Mouse (Mus musculus) CH12.LX (cell line): Measurements from ENCODE around the gene Aire. TPM values are rescaled to one million over a fixed set of nuclear protein-coding genes. Genes with fewer than 3 reads are reported as not detected.

Experiments used
- DNase-seq: peaks from one replicate; pipeline ENCODE4 v3.0.0-alpha.2; 2013; ENCODE audit errors: extremely low read depth
- H3K27ac ChIP-seq: 2 replicates; pipeline ENCODE4 v1.5.1; 2012; ENCODE audit warnings: low read depth, mild to moderate bottlenecking, control low read depth, moderate library complexity; ENCODE audit not compliant: insufficient read depth
- H3K27me3 ChIP-seq: replicated peaks from 2 replicates; pipeline ENCODE3; 2012; ENCODE audit warnings: inconsistent platforms
- H3K36me3 ChIP-seq, 2 experiments: replicated peaks in 1 of 2; 2 replicates each; pipeline versions ENCODE3 to v1.6.1; 2012; ENCODE audit warnings: inconsistent platforms in 1 of 2, low read length in 1 of 2, mild to moderate bottlenecking in 1 of 2, mixed read lengths in 1 of 2, moderate library complexity in 1 of 2; ENCODE audit not compliant: control insufficient read depth in 1 of 2, insufficient read depth in 1 of 2
- H3K4me1 ChIP-seq, 2 experiments: 2 replicates each; pipeline ENCODE4 v1.6.1; 2012; ENCODE audit warnings: inconsistent platforms in 1 of 2, moderate library complexity in 1 of 2; ENCODE audit not compliant: insufficient read depth in 2 of 2, control insufficient read depth in 1 of 2
- H3K4me2 ChIP-seq: 2 replicates; pipeline ENCODE4 v1.6.1; 2012; ENCODE audit warnings: low read depth, mild to moderate bottlenecking, control low read depth; ENCODE audit not compliant: poor library complexity, insufficient read depth, severe bottlenecking
- H3K4me3 ChIP-seq, 3 experiments: fragments of 150-350 bp in 1 of 3; sonication (generic) in 1 of 3; replicated peaks in 1 of 3; 2 replicates each; pipeline versions ENCODE3 to v1.5.1; 2011 to 2012; ENCODE audit warnings: low read depth in 2 of 3, low read length in 2 of 3, mild to moderate bottlenecking in 2 of 3, moderate library complexity in 2 of 3, control low read depth in 1 of 3, improper control_type of control experiment in 1 of 3, inconsistent platforms in 1 of 3, mixed read lengths in 1 of 3; ENCODE audit not compliant: poor library complexity in 1 of 3
- H3K79me2 ChIP-seq: replicated peaks from 2 replicates; pipeline ENCODE4 v1.6.1; 2012; ENCODE audit warnings: mild to moderate bottlenecking, moderate library complexity; ENCODE audit not compliant: control insufficient read depth, poor library complexity, insufficient read depth, severe bottlenecking; ENCODE audit errors: extremely low read depth
- H3K9ac ChIP-seq: 2 replicates; pipeline ENCODE4 v1.6.1; 2012; ENCODE audit warnings: low read depth, mild to moderate bottlenecking, control low read depth, moderate library complexity; ENCODE audit not compliant: insufficient read depth
- H3K9me3 ChIP-seq: replicated peaks from 2 replicates; pipeline ENCODE3; 2012; ENCODE audit warnings: low read length, inconsistent platforms, mixed read lengths
- BHLHE40 ChIP-seq: IDR thresholded peaks from 2 replicates; pipeline ENCODE4 v1.6.1; 2011; ENCODE audit warnings: mild to moderate bottlenecking, low read depth, low read length, improper control_type of control experiment
- CHD2 ChIP-seq: IDR thresholded peaks from 2 replicates; pipeline ENCODE4 v1.6.1; 2011; ENCODE audit warnings: low read length, improper control_type of control experiment
- ELF1 ChIP-seq: IDR thresholded peaks from 2 replicates; pipeline ENCODE4 v1.6.1; 2014; ENCODE audit warnings: low read depth, mild to moderate bottlenecking, inconsistent platforms, low read length, improper control_type of control experiment
- EP300 ChIP-seq: IDR thresholded peaks from 2 replicates; pipeline ENCODE4 v1.6.1; 2011; ENCODE audit warnings: low read length, improper control_type of control experiment
- GABPA ChIP-seq: IDR thresholded peaks from 2 replicates; pipeline ENCODE4 v1.6.1; 2012; ENCODE audit warnings: low read depth, low read length, improper control_type of control experiment, inconsistent platforms; ENCODE audit not compliant: insufficient replicate concordance
- IRF4 ChIP-seq: IDR thresholded peaks from 2 replicates; pipeline ENCODE4 v1.6.1; 2014; ENCODE audit warnings: low read depth, mild to moderate bottlenecking, inconsistent platforms, low read length, improper control_type of control experiment
- JUND ChIP-seq: conservative IDR thresholded peaks from 2 replicates; pipeline ENCODE4 v1.6.1; 2011; ENCODE audit warnings: low read depth, low read length, improper control_type of control experiment
- MAX ChIP-seq: IDR thresholded peaks from 2 replicates; pipeline ENCODE4 v1.6.1; 2011; ENCODE audit warnings: low read length, improper control_type of control experiment
- MEF2A ChIP-seq: IDR thresholded peaks from 2 replicates; pipeline ENCODE4 v1.6.1; 2014; ENCODE audit warnings: low read depth, mild to moderate bottlenecking, inconsistent platforms, low read length, improper control_type of control experiment, borderline replicate concordance
- MXI1 ChIP-seq: IDR thresholded peaks from 2 replicates; pipeline ENCODE4 v1.6.1; 2011; ENCODE audit warnings: mild to moderate bottlenecking, low read depth, low read length, improper control_type of control experiment
- NELFE ChIP-seq: IDR thresholded peaks from 2 replicates; pipeline ENCODE4 v1.6.1; 2011; ENCODE audit warnings: low read depth, low read length, improper control_type of control experiment
- PAX5 ChIP-seq: IDR thresholded peaks from 2 replicates; pipeline ENCODE4 v1.6.1; 2012; ENCODE audit warnings: low read length, inconsistent platforms, mixed read lengths
- POLR2AphosphoS2 ChIP-seq: IDR thresholded peaks from 2 replicates; pipeline ENCODE4 v1.6.1; 2011; ENCODE audit warnings: low read depth, low read length, improper control_type of control experiment
- RCOR1 ChIP-seq: conservative IDR thresholded peaks from 2 replicates; pipeline ENCODE4 v1.6.1; 2012; ENCODE audit warnings: low read depth, mild to moderate bottlenecking, inconsistent platforms, low read length, improper control_type of control experiment
- SMC3 ChIP-seq: IDR thresholded peaks from 2 replicates; pipeline ENCODE4 v1.6.1; 2011; ENCODE audit warnings: low read depth, low read length, improper control_type of control experiment
- TBP ChIP-seq: conservative IDR thresholded peaks from 2 replicates; pipeline ENCODE4 v1.6.1; 2011; ENCODE audit warnings: low read depth, low read length, improper control_type of control experiment
- TCF12 ChIP-seq: IDR thresholded peaks from 2 replicates; pipeline ENCODE4 v1.6.1; 2014; ENCODE audit warnings: low read depth, mild to moderate bottlenecking, inconsistent platforms, low read length, improper control_type of control experiment
- UBTF ChIP-seq: IDR thresholded peaks from 2 replicates; pipeline ENCODE4 v1.6.1; 2012; ENCODE audit warnings: low read depth, mild to moderate bottlenecking, inconsistent platforms, low read length, improper control_type of control experiment, moderate library complexity
- ZMIZ1 ChIP-seq: IDR thresholded peaks from 2 replicates; pipeline ENCODE4 v1.6.1; 2012; ENCODE audit warnings: low read depth, mild to moderate bottlenecking, inconsistent platforms, low read length, improper control_type of control experiment
- dilution Hi-C: fragments of 300-500 bp; cut with MboI; formaldehyde crosslinking; loops from 2 replicates; pipeline ENCODE4 v1.14.3; 2020; ENCODE audit warnings: low sequenced_read_pairs; ENCODE audit not compliant: extremely low pct_unique_long_range_greater_than_20kb, extremely low pct_ligation_motif_present
- in situ Hi-C: fragments of 300-500 bp; cut with MboI; formaldehyde crosslinking; loops from 3 replicates; pipeline ENCODE4 v1.14.3; 2019; ENCODE audit warnings: low sequenced_read_pairs, low pct_ligation_motif_present, low pct_unique_long_range_greater_than_20kb, mixed read lengths
- polyA plus RNA-seq: library from polyadenylated mRNA; unstranded; fragments of >175 nt; gene quantifications from 2 replicates; pipeline ENCODE4 v1.2.1, GENCODE M21; 2012; ENCODE audit warnings: low read depth; ENCODE audit not compliant: insufficient read length
- total RNA-seq, 2 experiments: library from RNA; depleted of rRNA; stranded (reverse); fragments of 300-350 nt in 1 of 2; fragments of >200 nt in 1 of 2; gene quantifications; 2 replicates each; pipeline ENCODE4 v1.2.3; 2012 to 2014

The Aire gene
- total and polyA plus RNA-seq, 3 experiments: 0.16 to 0.17 TPM; not detected in 1

DNA sequence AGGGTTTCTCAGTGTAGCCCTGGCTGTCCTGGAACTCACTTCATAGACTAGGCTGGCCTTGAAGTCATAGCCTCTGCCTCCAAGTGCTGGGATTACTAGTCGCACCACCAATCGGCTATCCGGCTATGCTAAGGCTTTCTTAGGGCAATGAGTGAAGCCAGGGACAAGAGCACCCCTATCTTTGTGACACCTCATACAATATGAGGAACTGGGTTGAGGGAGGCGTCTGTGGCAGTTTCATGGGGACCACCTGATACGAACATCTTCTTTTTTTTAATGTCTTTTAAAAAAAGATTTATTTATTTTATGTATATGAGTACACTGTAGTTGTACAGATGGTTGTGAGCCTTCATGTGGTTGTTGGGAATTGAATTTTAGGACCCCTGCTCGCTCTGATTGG is 42.3 kb upstream of the Aire start:
- dilution Hi-C loops: no loop called here
- H3K4me1 ChIP-seq: peaks cover 16 to 44% of the 10 kb centered on the region in 2 experiments
- no peaks in the 10 kb centered on the region for H3K79me2 ChIP-seq
- H3K9me3 ChIP-seq: no peaks in the 10 kb centered on the region
- DNase-seq: no peak
- no peak overlapping the region for H3K4me3 ChIP-seq
- H3K4me2 ChIP-seq: no peak overlapping the region
- TF ChIP-seq IRF4: no peak
- no peak for TF ChIP-seq ZMIZ1
- TF ChIP-seq PAX5: no peak
- TF ChIP-seq BHLHE40: no peak
- TF ChIP-seq GABPA: no peak
- no peak for TF ChIP-seq JUND
- TF ChIP-seq TCF12: no peak
- no peak for TF ChIP-seq MXI1
- TF ChIP-seq TBP: no peak
- TF ChIP-seq SMC3: no peak
- no peak for TF ChIP-seq NELFE
- TF ChIP-seq CHD2: no peak
- TF ChIP-seq MEF2A: no peak
- no peak for TF ChIP-seq EP300
- TF ChIP-seq POLR2AphosphoS2: no peak
- TF ChIP-seq ELF1: no peak
- TF ChIP-seq RCOR1: no peak
- TF ChIP-seq MAX: no peak
- no peak overlapping the region for H3K9ac ChIP-seq
- H3K36me3 ChIP-seq: no peaks in the 10 kb centered on the region
- H3K27ac ChIP-seq: no peak overlapping the region
- peaks cover 26% of the 10 kb centered on the region for H3K27me3 ChIP-seq
- in situ Hi-C loops: no loop called here

GRCm38 (mm10) chr10:78084073-78084472 is 40.7 kb upstream of the Aire start:
- Histone ChIP-seq H3K9me3 (no peaks in the 10 kb centered on the region), H3K79me2 (no peaks in the 10 kb centered on the region), H3K4me1 (peaks cover 11 to 36% of the 10 kb centered on the region in 2 experiments), H3K4me3 (no peak overlapping the region), H3K9ac (no peak overlapping the region), H3K27me3 (peaks cover 15% of the 10 kb centered on the region), H3K27ac (no peak overlapping the region), H3K4me2 (no peak overlapping the region), H3K36me3 (peaks cover 0 to 9% of the 10 kb centered on the region in 2 experiments)
- TF ChIP-seq UBTF (no peak), MXI1 (no peak)
- dilution Hi-C loops: no loop called here
- in situ Hi-C loops: no loop called here
- DNase-seq: no peak
